Mouse (Mus musculus) thymus, postnatal 4 days (tissue): ENCODE measurements around the gene Cd7.

Experiments used
- DNase-seq: peaks from one replicate; pipeline ENCODE4 v3.0.0; 2021

Gene Cd7

DNA sequence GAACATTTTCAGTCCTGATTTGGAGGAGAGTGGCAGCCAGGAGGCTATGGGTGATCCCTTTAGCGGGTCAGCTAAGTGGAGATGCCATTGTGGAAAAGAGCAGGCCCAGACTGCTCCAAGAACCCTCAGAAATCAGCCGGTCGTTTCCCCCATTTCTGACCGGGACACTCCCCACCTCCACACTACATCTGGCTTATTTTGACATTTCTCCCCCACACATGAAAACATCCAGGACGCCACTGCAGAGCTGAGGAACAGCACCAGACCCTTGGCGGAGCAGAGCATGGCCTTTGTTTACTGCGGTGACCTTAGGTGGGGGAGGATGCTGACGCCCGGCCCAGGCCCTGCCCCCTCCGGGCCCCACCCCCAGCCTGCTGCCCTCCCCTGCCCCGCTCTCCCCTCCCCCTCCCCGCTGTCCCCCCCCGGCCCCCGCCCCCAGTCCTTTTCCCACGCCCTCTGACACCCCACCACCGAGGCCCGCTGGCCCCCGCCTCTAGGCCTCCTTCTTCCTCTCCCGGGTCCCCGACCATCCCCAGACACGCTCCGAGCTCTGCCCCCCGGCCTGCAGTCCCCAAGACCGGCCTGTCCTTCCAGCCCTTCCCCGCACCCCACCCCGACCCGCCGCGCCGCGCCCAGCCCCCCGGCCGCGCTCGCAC lies 49.0 kb downstream of the Cd7 start:
- peak; percentile 64 for DNase-seq

DNA sequence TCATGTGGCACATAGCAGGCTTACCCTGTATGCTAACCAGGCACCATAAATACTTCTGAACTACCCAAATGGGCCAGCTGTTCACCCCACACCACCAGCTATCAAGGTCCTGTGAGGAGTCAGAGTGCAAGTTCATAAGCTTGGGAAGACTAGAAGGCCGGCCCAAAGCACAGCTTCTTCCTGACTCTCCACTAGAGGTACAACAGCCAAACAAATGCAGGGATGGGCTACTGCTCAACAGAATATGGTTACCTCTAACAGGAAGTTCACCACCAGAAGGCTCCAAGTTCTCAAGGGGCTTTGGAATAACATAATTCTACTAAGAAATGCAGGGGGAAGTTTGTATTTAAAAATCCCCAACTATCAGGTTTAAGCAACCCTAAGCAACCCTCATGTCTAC lies 49.7 kb downstream of the Cd7 start:
- no peak for DNase-seq

- no peak for DNase-seq
Observed at GRCm38 (mm10) chr11:120988410-120988809, 50.8 kb downstream of the Cd7 start.

- DNase-seq = peak; percentile 50
Observed at GRCm38 (mm10) chr11:120987608-120988007, 51.6 kb downstream of the Cd7 start.
